Mouse (Mus musculus) lung, postnatal 36 days (tissue): ENCODE data around the gene Ints4.
A peak's percentile ranks its signal among the peaks of the same experiment; 100 is the strongest.

Experiments used
- DNase-seq: peaks from one replicate; pipeline ENCODE4 v3.0.0; 2022; ENCODE audit warnings: mixed read lengths

Gene Ints4

DNA sequence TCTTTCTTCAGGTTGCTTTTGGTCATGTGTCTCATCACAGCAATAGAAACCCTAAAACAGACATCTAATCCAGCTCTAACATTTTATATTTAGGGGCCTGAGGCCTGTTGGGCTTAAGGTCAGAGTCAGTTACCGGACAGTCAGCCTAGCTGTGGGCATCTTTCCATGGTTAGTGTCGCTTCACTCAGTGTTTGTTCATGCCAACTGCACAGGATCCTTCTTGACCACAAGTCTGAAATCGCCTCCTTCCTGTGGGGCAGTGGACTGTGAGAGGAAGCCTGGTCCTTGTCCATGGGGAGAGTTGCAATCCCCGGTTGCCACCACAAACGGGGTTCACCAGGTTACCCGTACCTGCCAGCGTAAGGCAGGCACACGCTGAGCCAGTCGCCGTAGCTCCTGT, 68.5 kb downstream of the Ints4 start:
- no peak for DNase-seq

GRCm38 (mm10) chr7:97550673-97551072, 69.9 kb downstream of the Ints4 start:
- no peak for DNase-seq

DNA sequence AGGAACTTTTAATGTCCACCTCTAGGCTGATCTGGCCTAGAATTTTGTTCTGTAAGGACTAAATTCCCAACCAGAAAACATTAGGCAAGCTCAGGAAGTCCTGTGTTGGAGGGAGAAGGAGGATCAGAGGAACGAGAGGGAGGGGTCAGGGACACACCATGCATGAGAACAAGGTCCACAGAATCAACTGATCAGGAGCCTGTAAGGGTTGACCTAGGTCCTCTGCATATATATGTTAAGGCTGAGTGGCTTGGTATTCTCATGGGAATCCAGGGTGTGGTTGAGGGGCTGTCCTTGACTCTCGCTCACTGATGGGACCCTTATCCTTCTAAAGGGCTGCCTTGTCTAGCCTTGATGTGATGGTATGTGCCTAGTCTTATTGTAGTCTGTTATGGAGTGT, 82.8 kb downstream of the Ints4 start:
- DNase-seq = no peak

DNA sequence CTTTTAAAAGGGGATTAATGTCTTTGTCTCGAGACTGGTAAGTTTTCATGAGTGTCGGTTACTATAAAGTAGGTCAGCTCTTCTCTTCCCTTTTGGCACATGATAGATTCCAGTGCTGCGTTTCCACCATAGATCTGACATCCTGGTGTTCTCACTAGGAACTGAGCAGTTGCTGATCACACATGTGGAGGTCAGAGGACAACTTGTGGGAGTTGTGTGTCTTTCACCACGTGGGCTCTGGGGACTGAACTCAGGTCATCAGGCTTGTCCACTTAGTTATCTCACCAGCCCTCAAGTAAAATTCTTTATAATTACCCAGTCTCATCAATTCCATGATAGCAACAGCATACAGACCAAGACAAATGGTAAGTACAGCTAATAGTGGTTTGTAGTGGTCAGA, 88.6 kb downstream of the Ints4 start:
- no peak for DNase-seq

DNA sequence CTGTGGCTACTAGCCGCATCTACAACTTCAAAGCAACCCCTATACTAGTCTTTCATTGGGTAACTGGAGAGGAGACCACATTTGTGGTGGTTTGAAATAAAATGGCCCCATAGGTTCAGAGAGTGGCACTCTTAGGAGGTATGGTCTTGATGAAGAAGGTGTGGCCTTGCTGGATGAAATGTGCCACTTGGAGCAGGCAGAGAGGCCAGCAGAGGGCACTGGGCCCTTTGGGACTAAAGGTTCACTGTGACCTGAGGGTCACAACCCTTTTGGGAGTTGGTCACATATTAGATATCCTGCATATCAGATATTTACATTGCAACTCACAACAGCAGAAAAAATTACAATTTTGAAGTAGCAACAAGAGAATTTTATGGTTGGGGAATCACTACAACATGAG, 89.6 kb downstream of the Ints4 start:
- peak; percentile 32 for DNase-seq

- peak; percentile 39 for DNase-seq
Observed at GRCm38 (mm10) chr7:97578361-97579066, 97.8 kb downstream of the Ints4 start.

- DNase-seq = peak; percentile 97
Observed at GRCm38 (mm10) chr7:97579067-97579975, 98.6 kb downstream of the Ints4 start, which contains the start of the genes Aamdc and Rsf1. Aamdc (minus strand) TSS chr7:97579497. Rsf1 (plus strand) TSS chr7:97579889.

DNA sequence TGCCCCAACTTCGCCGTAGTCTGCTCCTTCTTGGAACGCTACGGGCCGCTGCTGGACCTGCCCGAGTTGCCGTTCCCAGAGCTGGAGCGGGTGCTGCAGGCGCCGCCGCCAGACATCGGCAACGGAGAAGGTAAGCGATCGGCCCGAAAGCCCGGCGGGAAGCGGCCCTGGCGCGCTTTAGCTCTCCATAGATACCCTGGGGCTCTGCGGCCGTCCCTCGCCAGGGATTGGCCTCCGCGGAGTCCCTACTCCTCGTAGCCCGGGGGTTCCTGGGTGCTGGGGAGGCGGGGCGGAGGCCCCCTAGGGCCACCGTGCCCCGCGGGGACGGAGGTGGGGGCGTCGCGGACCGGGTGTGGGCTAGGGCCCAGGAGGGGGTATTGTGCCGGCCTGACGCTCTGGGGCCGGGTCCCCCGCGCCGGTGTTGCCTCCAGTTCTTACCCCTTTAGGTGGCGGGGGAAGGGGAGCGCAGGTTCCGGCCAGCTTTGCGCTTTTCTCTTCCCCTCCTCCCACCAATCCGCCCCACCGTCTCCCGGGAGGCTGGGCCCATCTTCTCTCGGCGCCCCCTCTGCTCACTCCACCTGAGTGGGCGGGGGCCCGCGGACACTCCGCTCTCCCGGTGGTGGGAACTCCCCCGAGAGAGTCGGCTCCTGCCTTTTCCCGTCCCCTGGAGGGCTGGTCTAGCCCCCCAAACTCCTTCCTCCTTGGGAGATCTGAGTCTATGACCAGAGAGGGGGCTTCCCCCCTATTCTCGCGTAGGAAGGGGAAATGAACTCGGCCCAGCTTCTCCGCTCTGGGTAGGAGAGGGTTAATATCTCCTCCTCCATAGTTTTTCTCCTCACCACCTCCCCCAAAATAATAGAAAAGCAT, 99.5 kb downstream of the Ints4 start:
- DNase-seq = peak; percentile 23

GRCm38 (mm10) chr7:97580843-97581214, 100.1 kb downstream of the Ints4 start:
- DNase-seq = peak; percentile 94

DNA sequence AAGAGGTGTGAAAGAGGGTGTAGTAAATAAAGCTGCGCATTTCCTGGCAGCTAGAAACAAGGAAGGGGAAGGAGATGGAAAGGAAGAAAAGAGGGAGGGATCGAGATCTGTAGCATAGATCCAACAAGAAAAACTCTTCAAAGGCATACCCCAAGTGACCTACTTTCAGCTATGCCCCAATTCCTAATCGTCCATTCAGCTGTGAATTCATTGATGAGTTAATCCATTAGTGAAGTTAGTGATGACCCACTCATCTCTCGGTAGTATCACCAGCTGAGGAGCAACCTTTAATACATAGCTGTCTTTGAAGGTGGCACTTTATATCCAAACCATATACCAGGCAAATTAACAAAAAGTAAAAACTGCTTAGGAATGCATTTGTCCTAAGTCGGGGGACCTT, 107.8 kb downstream of the Ints4 start:
- no peak for DNase-seq

- DNase-seq = no peak
Observed at GRCm38 (mm10) chr7:97590488-97590887, 109.7 kb downstream of the Ints4 start.
